Mouse (Mus musculus) MEL (cell line): Measurements from ENCODE around the gene Erg. TPM values are rescaled to one million over a fixed set of nuclear protein-coding genes. Genes with fewer than 3 reads are reported as not detected.

Experiments
- DNase-seq: peaks from one replicate; pipeline ENCODE4 v3.0.0; 2011; ENCODE audit warnings: low read depth, low spot score
- H3K27ac ChIP-seq: 2 replicates; pipeline ENCODE4 v1.5.1; 2012; ENCODE audit warnings: low read depth, mild to moderate bottlenecking, control low read depth, low read length, moderate library complexity; ENCODE audit not compliant: control insufficient read depth
- H3K27me3 ChIP-seq, 2 experiments: fragments of 150-350 bp in 1 of 2; sonication (generic) in 1 of 2; 2 replicates each; pipeline ENCODE4 v1.6.1; 2012; ENCODE audit warnings: low read length in 2 of 2, mild to moderate bottlenecking in 2 of 2, improper control_type of control experiment in 1 of 2, moderate library complexity in 1 of 2; ENCODE audit not compliant: insufficient read depth in 2 of 2, control insufficient read depth in 1 of 2
- H3K36me3 ChIP-seq, 2 experiments: 2 replicates each; pipeline ENCODE4 v1.6.1; 2012 to 2014; ENCODE audit warnings: low read length in 2 of 2, improper control_type of control experiment in 1 of 2, inconsistent platforms in 1 of 2, mild to moderate bottlenecking in 1 of 2; ENCODE audit not compliant: insufficient read depth in 2 of 2, control insufficient read depth in 1 of 2
- H3K4me1 ChIP-seq, 2 experiments: fragments of 150-350 bp in 1 of 2; sonication (generic) in 1 of 2; 2 replicates each; pipeline ENCODE4 v1.6.1; 2012; ENCODE audit warnings: low read length in 2 of 2, improper control_type of control experiment in 1 of 2, mild to moderate bottlenecking in 1 of 2; ENCODE audit not compliant: insufficient read depth in 2 of 2, control insufficient read depth in 1 of 2
- H3K4me3 ChIP-seq, 2 experiments: fragments of 150-350 bp in 1 of 2; sonication (generic) in 1 of 2; 2 replicates each; pipeline ENCODE4 v1.5.1; 2012; ENCODE audit warnings: low read depth in 2 of 2, low read length in 2 of 2, mild to moderate bottlenecking in 2 of 2, moderate library complexity in 2 of 2, control low read depth in 1 of 2, improper control_type of control experiment in 1 of 2; ENCODE audit not compliant: control insufficient read depth in 1 of 2, insufficient read depth in 1 of 2
- H3K79me2 ChIP-seq: 2 replicates; pipeline ENCODE4 v1.6.1; 2012; ENCODE audit warnings: mild to moderate bottlenecking, low read length, moderate library complexity; ENCODE audit not compliant: control insufficient read depth, poor library complexity, insufficient read depth
- H3K9ac ChIP-seq: 2 replicates; pipeline ENCODE4 v1.6.1; 2012; ENCODE audit warnings: low read depth, mild to moderate bottlenecking, control low read depth, low read length, moderate library complexity; ENCODE audit not compliant: control insufficient read depth, poor library complexity, severe bottlenecking
- H3K9me3 ChIP-seq: fragments of 150-350 bp; sonication (generic); replicated peaks from 2 replicates; pipeline ENCODE4 v1.6.1; 2012; ENCODE audit warnings: mild to moderate bottlenecking, low read length, improper control_type of control experiment, moderate library complexity; ENCODE audit not compliant: insufficient read depth
- BHLHE40 ChIP-seq: IDR thresholded peaks from 2 replicates; pipeline ENCODE4 v1.6.1; 2012; ENCODE audit warnings: low read depth, mild to moderate bottlenecking, inconsistent platforms, low read length, improper control_type of control experiment, borderline replicate concordance
- CHD2 ChIP-seq: IDR thresholded peaks from 2 replicates; pipeline ENCODE4 v1.6.1; 2011; ENCODE audit warnings: low read length, improper control_type of control experiment
- EP300 ChIP-seq, 2 experiments: IDR thresholded peaks; 2 replicates each; pipeline ENCODE4 v1.6.1; 2011; ENCODE audit warnings: improper control_type of control experiment in 2 of 2, low read length in 2 of 2, low read depth in 1 of 2, mild to moderate bottlenecking in 1 of 2
- ETS1 ChIP-seq: IDR thresholded peaks from 2 replicates; pipeline ENCODE4 v1.6.1; 2012; ENCODE audit warnings: low read depth, mild to moderate bottlenecking, inconsistent platforms, low read length, improper control_type of control experiment, moderate library complexity
- GABPA ChIP-seq: IDR thresholded peaks from 2 replicates; pipeline ENCODE4 v1.6.1; 2012; ENCODE audit warnings: low read depth, mild to moderate bottlenecking, inconsistent platforms, low read length, improper control_type of control experiment, moderate library complexity
- GATA1 ChIP-seq: IDR thresholded peaks from 2 replicates; pipeline ENCODE4 v1.6.1; 2011; ENCODE audit warnings: low read depth, low read length, improper control_type of control experiment
- JUND ChIP-seq: IDR thresholded peaks from 2 replicates; pipeline ENCODE4 v1.6.1; 2011; ENCODE audit warnings: low read depth, mild to moderate bottlenecking, improper control_type of control experiment, low read length
- KAT2A ChIP-seq: conservative IDR thresholded peaks from 2 replicates; pipeline ENCODE4 v1.6.1; 2012; ENCODE audit warnings: low read depth, low read length, improper control_type of control experiment, inconsistent platforms
- MAZ ChIP-seq: IDR thresholded peaks from 2 replicates; pipeline ENCODE4 v1.6.1; 2012; ENCODE audit warnings: low read depth, mild to moderate bottlenecking, inconsistent platforms, low read length, improper control_type of control experiment
- MEF2A ChIP-seq: IDR thresholded peaks from 2 replicates; pipeline ENCODE4 v1.6.1; 2014; ENCODE audit warnings: low read depth, mild to moderate bottlenecking, inconsistent platforms, low read length, improper control_type of control experiment; ENCODE audit not compliant: poor library complexity, insufficient replicate concordance, severe bottlenecking; ENCODE audit errors: extremely low read depth
- MXI1 ChIP-seq: IDR thresholded peaks from 2 replicates; pipeline ENCODE4 v1.6.1; 2011; ENCODE audit warnings: mild to moderate bottlenecking, low read depth, low read length, improper control_type of control experiment
- NELFE ChIP-seq: IDR thresholded peaks from 2 replicates; pipeline ENCODE4 v1.6.1; 2011; ENCODE audit warnings: low read depth, low read length, improper control_type of control experiment
- NRF1 ChIP-seq: IDR thresholded peaks from 2 replicates; pipeline ENCODE4 v1.6.1; 2014; ENCODE audit warnings: low read depth, mild to moderate bottlenecking, inconsistent platforms, low read length, improper control_type of control experiment, moderate library complexity; ENCODE audit not compliant: poor library complexity, insufficient read depth, severe bottlenecking
- POLR2A ChIP-seq, 2 experiments: IDR thresholded peaks; 2 replicates each; pipeline ENCODE4 v1.6.1; 2011 to 2012; ENCODE audit warnings: low read length in 2 of 2, mild to moderate bottlenecking in 2 of 2, control low read depth in 1 of 2, improper control_type of control experiment in 1 of 2, low read depth in 1 of 2, moderate library complexity in 1 of 2; ENCODE audit not compliant: control insufficient read depth in 1 of 2, insufficient read depth in 1 of 2, poor library complexity in 1 of 2
- RAD21 ChIP-seq: IDR thresholded peaks from 2 replicates; pipeline ENCODE4 v1.6.1; 2011; ENCODE audit warnings: mild to moderate bottlenecking, low read depth, low read length, improper control_type of control experiment
- SIN3A ChIP-seq: IDR thresholded peaks from 2 replicates; pipeline ENCODE4 v1.6.1; 2012; ENCODE audit warnings: low read length, improper control_type of control experiment, inconsistent platforms
- TCF12 ChIP-seq: IDR thresholded peaks from 2 replicates; pipeline ENCODE4 v1.6.1; 2014; ENCODE audit warnings: low read depth, mild to moderate bottlenecking, inconsistent platforms, low read length, improper control_type of control experiment, moderate library complexity
- USF2 ChIP-seq, 2 experiments: IDR thresholded peaks; 2 replicates each; pipeline ENCODE4 v1.6.1; 2011 to 2012; ENCODE audit warnings: improper control_type of control experiment in 2 of 2, low read length in 2 of 2, borderline replicate concordance in 1 of 2, inconsistent platforms in 1 of 2, low read depth in 1 of 2, mild to moderate bottlenecking in 1 of 2; ENCODE audit not compliant: insufficient read depth in 1 of 2
- ZC3H11A ChIP-seq: IDR thresholded peaks from 2 replicates; pipeline ENCODE4 v1.6.1; 2012; ENCODE audit warnings: low read depth, mild to moderate bottlenecking, inconsistent platforms, low read length, improper control_type of control experiment
- ZNF384 ChIP-seq: IDR thresholded peaks from 2 replicates; pipeline ENCODE4 v1.6.1; 2012; ENCODE audit warnings: low read depth, mild to moderate bottlenecking, inconsistent platforms, low read length, improper control_type of control experiment
- polyA plus RNA-seq, 2 experiments: library from polyadenylated mRNA; stranded (reverse) in 1 of 2; unstranded in 1 of 2; fragments of >175 nt in 1 of 2; fragments of >200 nt in 1 of 2; gene quantifications; 2 replicates each; pipeline versions ENCODE4 v1.2.1 to v1.2.4; 2012; ENCODE audit warnings: low replicate concordance in 2 of 2, low read depth in 1 of 2; ENCODE audit not compliant: insufficient read length in 2 of 2, insufficient read depth in 1 of 2, missing spikeins in 1 of 2
- total RNA-seq: library from RNA; depleted of rRNA; stranded (reverse); fragments of 300-350 nt; gene quantifications from 2 replicates; pipeline ENCODE4 v1.2.3, GENCODE M21; 2012

The Erg gene
- total and polyA plus RNA-seq, 3 experiments = 0.11 to 0.27 TPM; not detected in 1

DNA sequence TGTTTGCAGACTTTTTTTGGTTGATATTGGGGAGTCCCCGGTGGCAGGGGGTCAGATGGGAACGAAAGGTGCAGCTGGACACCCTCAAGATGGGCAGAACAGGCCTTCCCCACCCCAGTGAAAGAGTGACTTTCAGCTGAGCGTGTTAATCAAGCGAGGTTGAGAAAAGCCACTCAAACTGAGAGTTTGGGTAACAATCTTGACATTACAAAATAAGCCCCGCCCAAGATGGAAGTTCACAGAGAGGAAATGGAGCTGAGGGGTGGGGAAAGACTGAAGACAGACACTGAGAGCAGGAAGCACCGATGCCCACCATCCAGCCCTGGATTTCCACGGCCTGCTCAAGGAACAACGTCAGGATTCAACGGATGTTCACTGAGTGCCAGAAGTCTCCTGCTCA lies 237.8 kb downstream of the Erg start:
- Histone ChIP-seq H3K4me1 (peaks cover 0 to 9% of the 10 kb centered on the region in 2 experiments), H3K9me3 (no peaks in the 10 kb centered on the region), H3K79me2 (no peaks in the 10 kb centered on the region), H3K36me3 (no peaks in the 10 kb centered on the region), H3K27ac (no peak overlapping the region), H3K9ac (no peak overlapping the region), H3K27me3 (no peaks in the 10 kb centered on the region), H3K4me3 (no peak overlapping the region)
- no peak for TF ChIP-seq SIN3A
- TF ChIP-seq ETS1 = no peak
- TF ChIP-seq NELFE = no peak
- TF ChIP-seq EP300 (IDR thresholded peaks at IDR 0.05; ENCODE audit: low read depth in 1 of 2, low read length in 2 of 2) = no peak
- no peak for TF ChIP-seq BHLHE40
- no peak for TF ChIP-seq MXI1
- TF ChIP-seq JUND = no peak
- TF ChIP-seq GABPA = no peak
- TF ChIP-seq POLR2A (IDR thresholded peaks at IDR 0.05; ENCODE audit: control insufficient read depth in 1 of 2, insufficient read depth in 1 of 2, low read depth in 1 of 2, low read length in 2 of 2, poor library complexity in 1 of 2) = no peak
- no peak for TF ChIP-seq MAZ
- TF ChIP-seq GATA1 = no peak
- no peak for TF ChIP-seq CHD2
- TF ChIP-seq KAT2A = no peak
- no peak for TF ChIP-seq TCF12
- TF ChIP-seq NRF1 = no peak
- no peak for TF ChIP-seq USF2 (IDR thresholded peaks at IDR 0.05; ENCODE audit: borderline replicate concordance in 1 of 2, insufficient read depth in 1 of 2, low read depth in 1 of 2, low read length in 2 of 2)
- TF ChIP-seq MEF2A = no peak
- no peak for TF ChIP-seq ZNF384
- TF ChIP-seq ZC3H11A = no peak
- no peak for DNase-seq

DNA sequence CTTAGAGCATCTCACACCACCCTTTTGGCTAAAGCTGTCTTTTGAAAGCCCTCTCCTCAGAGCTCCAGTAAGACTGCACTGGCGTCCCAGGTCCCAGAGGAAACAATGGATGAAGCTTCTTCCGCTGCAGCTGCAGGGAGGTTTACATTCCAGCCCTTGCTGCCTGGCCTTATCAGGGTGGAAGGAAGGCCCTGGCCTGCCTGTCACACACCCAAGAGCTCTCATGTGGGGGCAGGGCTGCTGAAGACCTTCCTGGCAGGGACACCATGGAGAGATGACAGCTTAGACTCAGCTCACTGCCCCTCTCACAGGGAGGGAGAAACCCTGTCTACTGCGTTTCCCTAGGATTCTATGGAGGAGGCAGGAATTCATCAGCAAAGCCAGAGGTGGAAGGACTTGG lies 239.2 kb downstream of the Erg start:
- Histone ChIP-seq H3K9ac (no peak overlapping the region), H3K4me1 (peaks cover 0 to 9% of the 10 kb centered on the region in 2 experiments), H3K9me3 (no peaks in the 10 kb centered on the region), H3K4me3 (no peak overlapping the region), H3K79me2 (no peaks in the 10 kb centered on the region; the same call in 1 of the 2 replicates), H3K36me3 (no peaks in the 10 kb centered on the region), H3K27ac (no peak overlapping the region), H3K27me3 (no peaks in the 10 kb centered on the region)
- DNase-seq = peak; percentile 47
- TF ChIP-seq EP300 (IDR thresholded peaks at IDR 0.05; ENCODE audit: low read depth in 1 of 2, low read length in 2 of 2) (0 out of 4 replicates have a peak, but pooled peaks of 1 of the 2 experiments have one; percentile 7), MXI1 (no peak), RAD21 (no peak)
